Mouse (Mus musculus): Measurements from ENCODE around the gene Cnp. TPM values are rescaled to one million over a fixed set of nuclear protein-coding genes. Genes with fewer than 3 reads are reported as not detected.
"Not testable (repeated sequence)": the region's sequence is repeated elsewhere in the genome, so short reads cannot be mapped to it uniquely, and the experiment has no call there.

The Cnp gene
- total and polyA plus RNA-seq, 3 experiments = 19.0 to 20.8 TPM; not detected in 1

GRCm38 (mm10) chr11:100533871-100534270 lies 40.8 kb upstream of the Cnp start:
- DNase-seq (ENCODE audit: low read depth, low spot score) = no peak
- Histone ChIP-seq H3K27ac (ENCODE audit: control insufficient read depth, low read depth, low read length) (no peak overlapping the region), H3K79me2 (ENCODE audit: control insufficient read depth, insufficient read depth, low read length, poor library complexity) (no peaks in the 10 kb centered on the region), H3K4me3 (ENCODE audit: control insufficient read depth in 1 of 2, insufficient read depth in 1 of 2, low read depth in 2 of 2, low read length in 2 of 2) (no peak overlapping the region), H3K36me3 (ENCODE audit: control insufficient read depth in 1 of 2, insufficient read depth in 2 of 2, low read length in 2 of 2) (no peaks in the 10 kb centered on the region), H3K4me1 (ENCODE audit: control insufficient read depth in 1 of 2, insufficient read depth in 2 of 2, low read length in 2 of 2) (peaks cover 0 to 3% of the 10 kb centered on the region in 2 experiments; a peak in 1 of 4 replicates), H3K27me3 (ENCODE audit: control insufficient read depth in 1 of 2, insufficient read depth in 2 of 2, low read length in 2 of 2) (no peaks in the 10 kb centered on the region), H3K9ac (ENCODE audit: control insufficient read depth, low read depth, low read length, poor library complexity, severe bottlenecking) (no peak overlapping the region), H3K9me3 (replicated peaks; ENCODE audit: insufficient read depth, low read length) (no peaks in the 10 kb centered on the region)
- TF ChIP-seq CHD2 (IDR thresholded peaks at IDR 0.05; ENCODE audit: low read length) (no peak), ZMIZ1 (IDR thresholded peaks at IDR 0.05; ENCODE audit: low read depth, low read length) (no peak), MAX (IDR thresholded peaks at IDR 0.05; ENCODE audit: low read length) (no peak), MAZ (IDR thresholded peaks at IDR 0.05; ENCODE audit: low read depth, low read length) (no peak), USF1 (IDR thresholded peaks at IDR 0.05; ENCODE audit: low read depth, low read length) (no peak), CHD1 (IDR thresholded peaks at IDR 0.05; ENCODE audit: low read depth, low read length) (no peak), ETS1 (IDR thresholded peaks at IDR 0.05; ENCODE audit: low read depth, low read length) (no peak), RAD21 (IDR thresholded peaks at IDR 0.05; ENCODE audit: low read depth, low read length) (no peak), GABPA (IDR thresholded peaks at IDR 0.05; ENCODE audit: low read depth, low read length) (no peak)

GRCm38 (mm10) chr11:100534411-100534810 lies 40.3 kb upstream of the Cnp start:
- not testable (repeated sequence) for H3K27ac ChIP-seq (ENCODE audit: control insufficient read depth, low read depth, low read length); H3K4me3 ChIP-seq (ENCODE audit: control insufficient read depth in 1 of 2, insufficient read depth in 1 of 2, low read depth in 2 of 2, low read length in 2 of 2); H3K9me3 ChIP-seq (replicated peaks; ENCODE audit: insufficient read depth, low read length); DNase-seq (ENCODE audit: low read depth, low spot score); H3K36me3 ChIP-seq (ENCODE audit: control insufficient read depth in 1 of 2, insufficient read depth in 2 of 2, low read length in 2 of 2); H3K79me2 ChIP-seq (ENCODE audit: control insufficient read depth, insufficient read depth, low read length, poor library complexity); H3K4me1 ChIP-seq (ENCODE audit: control insufficient read depth in 1 of 2, insufficient read depth in 2 of 2, low read length in 2 of 2); H3K27me3 ChIP-seq (ENCODE audit: control insufficient read depth in 1 of 2, insufficient read depth in 2 of 2, low read length in 2 of 2); H3K9ac ChIP-seq (ENCODE audit: control insufficient read depth, low read depth, low read length, poor library complexity, severe bottlenecking)

DNA sequence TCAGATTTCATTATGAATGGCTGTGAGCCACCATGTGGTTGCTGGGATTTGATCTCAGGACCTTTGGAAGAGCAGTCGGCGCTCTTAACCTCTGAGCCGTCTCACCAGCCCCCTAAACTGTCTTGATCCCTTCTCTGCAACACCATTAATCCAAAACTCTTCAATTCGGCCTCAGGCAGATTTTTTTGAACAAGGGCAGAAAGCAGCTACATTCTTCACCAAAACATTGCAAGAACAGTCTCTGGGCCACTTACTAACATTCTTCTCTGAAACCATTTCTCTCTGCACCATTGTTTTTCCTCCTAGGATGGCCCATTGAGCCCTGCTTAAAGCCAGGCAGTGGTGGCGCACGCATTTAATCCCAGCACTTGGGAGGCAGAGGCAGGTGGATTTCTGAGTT lies 39.9 kb upstream of the Cnp start:
- H3K9me3 ChIP-seq (replicated peaks; ENCODE audit: insufficient read depth, low read length); H3K79me2 ChIP-seq (ENCODE audit: control insufficient read depth, insufficient read depth, low read length, poor library complexity); H3K9ac ChIP-seq (ENCODE audit: control insufficient read depth, low read depth, low read length, poor library complexity, severe bottlenecking); H3K27ac ChIP-seq (ENCODE audit: control insufficient read depth, low read depth, low read length); H3K4me1 ChIP-seq (ENCODE audit: control insufficient read depth in 1 of 2, insufficient read depth in 2 of 2, low read length in 2 of 2); DNase-seq (ENCODE audit: low read depth, low spot score); H3K4me3 ChIP-seq (ENCODE audit: control insufficient read depth in 1 of 2, insufficient read depth in 1 of 2, low read depth in 2 of 2, low read length in 2 of 2); H3K27me3 ChIP-seq (ENCODE audit: control insufficient read depth in 1 of 2, insufficient read depth in 2 of 2, low read length in 2 of 2); H3K36me3 ChIP-seq (ENCODE audit: control insufficient read depth in 1 of 2, insufficient read depth in 2 of 2, low read length in 2 of 2): not testable (repeated sequence)

- 0 out of 4 replicates have a peak, but pooled peaks cover 0 to 3% of the 10 kb centered on the region in 2 experiments for H3K4me1 ChIP-seq (ENCODE audit: control insufficient read depth in 1 of 2, insufficient read depth in 2 of 2, low read length in 2 of 2)
- H3K79me2 ChIP-seq (ENCODE audit: control insufficient read depth, insufficient read depth, low read length, poor library complexity) = no peaks in the 10 kb centered on the region
- H3K36me3 ChIP-seq (ENCODE audit: control insufficient read depth in 1 of 2, insufficient read depth in 2 of 2, low read length in 2 of 2) = no peaks in the 10 kb centered on the region
- H3K9me3 ChIP-seq (replicated peaks; ENCODE audit: insufficient read depth, low read length) = no peaks in the 10 kb centered on the region
- no peaks in the 10 kb centered on the region for H3K27me3 ChIP-seq (ENCODE audit: control insufficient read depth in 1 of 2, insufficient read depth in 2 of 2, low read length in 2 of 2)
- TF ChIP-seq POLR2A (IDR thresholded peaks at IDR 0.05; ENCODE audit: control insufficient read depth in 1 of 2, insufficient read depth in 1 of 2, low read depth in 1 of 2, low read length in 2 of 2, poor library complexity in 1 of 2) (no peak), CHD2 (IDR thresholded peaks at IDR 0.05; ENCODE audit: low read length) (no peak), MEF2A (IDR thresholded peaks at IDR 0.05; ENCODE audit: extremely low read depth, insufficient replicate concordance, low read depth, low read length, poor library complexity, severe bottlenecking) (no peak), MAX (IDR thresholded peaks at IDR 0.05; ENCODE audit: low read length) (no peak), ZMIZ1 (IDR thresholded peaks at IDR 0.05; ENCODE audit: low read depth, low read length) (no peak), MAZ (IDR thresholded peaks at IDR 0.05; ENCODE audit: low read depth, low read length) (no peak), E2F4 (IDR thresholded peaks at IDR 0.05; ENCODE audit: borderline replicate concordance, low read depth, low read length) (no peak), NRF1 (IDR thresholded peaks at IDR 0.05; ENCODE audit: insufficient read depth, low read depth, low read length, poor library complexity, severe bottlenecking) (no peak), MXI1 (IDR thresholded peaks at IDR 0.05; ENCODE audit: low read depth, low read length) (no peak), TBP (IDR thresholded peaks at IDR 0.05; ENCODE audit: low read depth, low read length) (no peak), EP300 (IDR thresholded peaks at IDR 0.05; ENCODE audit: low read depth in 1 of 2, low read length in 2 of 2) (no peak), NELFE (IDR thresholded peaks at IDR 0.05; ENCODE audit: low read depth, low read length) (no peak)
- DNase-seq (ENCODE audit: low read depth, low spot score) = peak; percentile 67
- H3K9ac ChIP-seq (ENCODE audit: control insufficient read depth, low read depth, low read length, poor library complexity, severe bottlenecking) = no peak overlapping the region
- H3K27ac ChIP-seq (ENCODE audit: control insufficient read depth, low read depth, low read length) = no peak overlapping the region
- no peak overlapping the region for H3K4me3 ChIP-seq (ENCODE audit: control insufficient read depth in 1 of 2, insufficient read depth in 1 of 2, low read depth in 2 of 2, low read length in 2 of 2)
These were observed 38.7 kb upstream of the Cnp start for GRCm38 (mm10) chr11:100535996-100536395.

Measured in MEL (cell line).